Mouse (Mus musculus): ENCODE data around the gene Cdh15. TPM values are rescaled to one million over a fixed set of nuclear protein-coding genes. Genes with fewer than 3 reads are reported as not detected.

The Cdh15 gene
- total RNA-seq, 1 experiment from 2014 or later = not detected

DNA sequence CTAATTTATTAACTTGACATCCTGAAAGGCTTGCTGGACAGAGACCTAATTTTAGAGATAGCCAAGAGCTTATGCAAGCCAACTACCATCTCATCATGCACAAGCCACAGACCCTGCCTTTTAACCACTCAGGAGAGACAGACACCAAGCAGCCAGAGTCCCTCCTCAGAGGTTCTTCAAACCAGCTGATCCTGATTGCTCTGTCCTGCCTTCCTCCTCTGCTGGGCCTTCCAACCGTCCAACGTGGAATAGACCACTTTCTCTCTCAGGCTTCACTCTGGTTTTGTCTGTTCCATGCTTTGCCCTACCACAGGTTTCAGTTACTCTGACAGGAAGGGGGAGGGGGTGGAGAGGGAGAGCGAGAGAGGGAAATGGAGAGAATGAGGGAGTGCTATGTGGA lies 69.0 kb downstream of the Cdh15 start:
- ATAC-seq (ENCODE audit: extremely low read depth, insufficient number of reproducible peaks, low FRiP score, poor library complexity, severe bottlenecking) = no peak

Other genes starting within 250 kb of the Cdh15 start
- gene Galns, start 236.5 kb upstream of the Cdh15 start, total RNA-seq (2017) = 11.2 and 17.1 TPM in 2 replicates
- 18.3 and 23.7 TPM in 2 replicates for gene Trappc2l, start 236.3 kb upstream of the Cdh15 start, total RNA-seq (2017)
- gene Pabpn1l, start 225.2 kb upstream of the Cdh15 start, total RNA-seq (2017) = not detected in 2 replicates
- gene Cbfa2t3, start 148.9 kb upstream of the Cdh15 start, total RNA-seq (2017) = 6.8 and 17.8 TPM in 2 replicates
- 5.2 and 8.3 TPM in 2 replicates for gene Acsf3, start 72.5 kb upstream of the Cdh15 start, total RNA-seq (2017)
- 284 and 304 TPM in 2 replicates for gene Ankrd11, start 194.3 kb downstream of the Cdh15 start, total RNA-seq (2017)
- 47.3 and 65.8 TPM in 2 replicates for gene Spg7, start 215.0 kb downstream of the Cdh15 start, total RNA-seq (2017)